Mouse (Mus musculus) lung, embryonic 16.5 days (tissue): Measurements from ENCODE around the gene Capn2. TPM values are rescaled to one million over a fixed set of nuclear protein-coding genes. Genes with fewer than 3 reads are reported as not detected.
A peak's percentile ranks its signal among the peaks of the same experiment; 100 is the strongest.

Experiments used
- ATAC-seq: fragments of 200-750 bp; cut with Nextera tagmentation; 2 replicates; pipeline ENCODE4 v1.8.0; 2017; ENCODE audit warnings: low read depth, mild to moderate bottlenecking, moderate library complexity
- H3K27ac ChIP-seq: fragments of 300-500 bp; sonication (generic); 2 replicates; pipeline ENCODE4 v1.5.1; 2014; ENCODE audit warnings: mild to moderate bottlenecking, control low read depth, low read length
- H3K27me3 ChIP-seq: fragments of 300-500 bp; sonication (generic); 2 replicates; pipeline ENCODE4 v1.6.1; 2014; ENCODE audit warnings: low read depth, low read length, mixed read lengths; ENCODE audit not compliant: control insufficient read depth, insufficient read depth
- H3K36me3 ChIP-seq: fragments of 300-500 bp; sonication (generic); 2 replicates; pipeline ENCODE4 v1.6.1; 2014; ENCODE audit warnings: low read length; ENCODE audit not compliant: control insufficient read depth, insufficient read depth
- H3K4me1 ChIP-seq: fragments of 300-500 bp; sonication (generic); replicated peaks from 2 replicates; pipeline ENCODE4 v1.6.1; 2014; ENCODE audit warnings: low read length, mixed read lengths; ENCODE audit not compliant: control insufficient read depth, insufficient read depth
- H3K4me2 ChIP-seq: fragments of 300-500 bp; sonication (generic); 2 replicates; pipeline ENCODE4 v1.6.1; 2014; ENCODE audit warnings: low read depth, low read length, control low read depth
- H3K4me3 ChIP-seq: fragments of 300-500 bp; sonication (generic); 2 replicates; pipeline ENCODE4 v1.5.1; 2014; ENCODE audit warnings: mild to moderate bottlenecking, low read length, control low read depth
- H3K9ac ChIP-seq: fragments of 300-500 bp; sonication (generic); 2 replicates; pipeline ENCODE4 v1.6.1; 2014; ENCODE audit warnings: low read length, control low read depth
- H3K9me3 ChIP-seq: fragments of 300-500 bp; sonication (generic); 2 replicates; pipeline ENCODE4 v1.6.1; 2016; ENCODE audit warnings: low read length; ENCODE audit not compliant: control insufficient read depth
- WGBS: fragments of 180-500 bp; shearing (Covaris S2); extraction: QIAGEN DNeasy Blood & Tissue Kit; methylation state at CpG from one replicate; pipeline ENCODE4 v1.1.7; 2014; 5-methylcytosine and 5-hydroxymethylcytosine counted together
- polyA plus RNA-seq: library from polyadenylated mRNA; unstranded; fragments of >200 nt; fragmentation: Nextera tagmentation; extraction: Ambion mirVana; gene quantifications from 2 replicates; pipeline ENCODE4 v1.2.1, GENCODE M21; 2015

Capn2 gene
- polyA plus RNA-seq, 1 experiment from 2014 or later, result 136 TPM

DNA sequence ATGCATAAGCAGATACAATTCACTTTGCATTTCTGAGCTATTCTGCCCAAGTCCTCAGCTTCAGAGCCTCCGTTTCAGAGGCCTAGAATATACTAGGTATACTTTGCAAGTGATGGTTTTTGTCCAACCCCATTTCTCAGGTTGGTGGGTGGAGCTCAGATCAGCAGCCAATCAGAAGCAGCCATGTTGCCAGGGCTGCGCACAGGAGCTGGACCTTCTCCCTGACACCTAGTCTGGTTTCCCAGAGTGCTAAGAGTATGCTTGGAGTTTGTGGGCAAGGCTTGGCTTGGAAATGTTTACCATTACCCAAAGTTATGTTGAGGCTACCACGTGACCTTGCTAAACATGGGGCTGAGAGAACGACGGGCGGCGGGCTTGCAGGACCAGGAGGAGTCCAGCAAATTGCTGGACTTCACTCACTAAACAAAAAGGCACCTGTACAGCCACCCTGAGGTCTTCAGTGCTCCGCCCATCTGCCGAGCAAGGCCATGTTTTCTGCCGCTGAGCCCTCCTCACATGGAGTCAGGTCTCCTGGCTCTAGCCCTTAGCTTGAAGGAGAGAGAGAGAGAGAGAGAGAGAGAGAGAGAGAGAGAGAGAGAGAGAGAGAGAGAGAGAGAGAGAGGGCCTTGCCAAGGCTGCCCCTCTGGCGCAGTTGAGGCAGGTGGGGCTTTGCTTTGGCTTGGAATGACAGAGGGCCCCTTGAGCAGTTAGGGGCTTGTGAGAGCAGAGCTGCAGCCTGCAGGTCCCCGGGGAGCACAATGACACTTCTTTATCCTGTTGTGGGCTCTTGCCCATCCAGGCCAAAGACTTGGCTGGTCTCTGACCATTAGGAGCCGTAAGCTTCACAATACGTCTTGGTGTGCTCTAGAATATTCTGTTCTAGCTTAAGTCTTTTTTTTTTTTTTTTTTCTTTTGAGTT is 34.2 kb downstream of the Capn2 start:
- WGBS, result 81% methylated on average over 14 of the region's 14 CpGs
- H3K9me3 ChIP-seq, result no peaks in the 10 kb centered on the region
- peaks cover 62% of the 10 kb centered on the region for H3K36me3 ChIP-seq
- no peaks in the 10 kb centered on the region for H3K4me1 ChIP-seq
- no peak overlapping the region for H3K4me2 ChIP-seq
- H3K9ac ChIP-seq, result no peak overlapping the region
- H3K27me3 ChIP-seq, result no peaks in the 10 kb centered on the region
- no peak overlapping the region for H3K27ac ChIP-seq
- no peak overlapping the region for H3K4me3 ChIP-seq
- ATAC-seq, result no peak

DNA sequence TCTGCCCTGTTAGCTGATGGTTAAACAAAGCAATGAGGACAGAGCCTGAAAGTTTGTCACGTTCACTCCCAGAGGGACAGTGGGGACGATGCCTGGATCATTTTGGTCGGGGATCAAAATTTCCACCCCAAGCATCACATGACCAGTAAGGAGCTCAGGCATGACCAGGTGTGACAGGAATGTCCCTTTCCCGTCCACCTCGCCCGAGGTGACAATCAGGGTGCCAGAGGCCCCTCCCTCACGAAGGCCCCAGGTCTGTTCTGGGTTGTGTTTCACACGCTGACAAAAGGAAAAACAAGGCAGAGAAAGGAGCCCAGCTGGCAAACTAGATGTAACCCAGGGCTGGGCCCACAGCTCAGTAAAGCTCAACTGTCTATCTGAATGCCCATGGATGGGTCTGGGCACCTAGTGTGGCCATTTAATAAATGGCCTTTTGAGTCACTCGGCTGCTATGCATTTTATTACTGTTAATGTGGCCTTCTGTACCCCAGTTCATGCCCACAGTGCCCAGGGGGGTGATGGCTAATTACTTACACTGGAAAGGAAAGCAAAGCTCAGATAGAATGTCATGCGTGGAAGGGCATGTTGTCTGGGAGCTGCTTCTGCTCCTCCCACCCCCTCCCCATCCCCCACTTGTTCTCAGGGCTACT is 35.6 kb downstream of the Capn2 start:
- Histone ChIP-seq H3K9me3 (no peaks in the 10 kb centered on the region), H3K27me3 (no peaks in the 10 kb centered on the region), H3K4me3 (no peak overlapping the region), H3K36me3 (peaks cover 64% of the 10 kb centered on the region), H3K4me1 (no peaks in the 10 kb centered on the region), H3K27ac (no peak overlapping the region), H3K9ac (no peak overlapping the region), H3K4me2 (no peak overlapping the region)
- ATAC-seq, result no peak
- WGBS, result 87% methylated on average over 10 of the region's 10 CpGs

DNA sequence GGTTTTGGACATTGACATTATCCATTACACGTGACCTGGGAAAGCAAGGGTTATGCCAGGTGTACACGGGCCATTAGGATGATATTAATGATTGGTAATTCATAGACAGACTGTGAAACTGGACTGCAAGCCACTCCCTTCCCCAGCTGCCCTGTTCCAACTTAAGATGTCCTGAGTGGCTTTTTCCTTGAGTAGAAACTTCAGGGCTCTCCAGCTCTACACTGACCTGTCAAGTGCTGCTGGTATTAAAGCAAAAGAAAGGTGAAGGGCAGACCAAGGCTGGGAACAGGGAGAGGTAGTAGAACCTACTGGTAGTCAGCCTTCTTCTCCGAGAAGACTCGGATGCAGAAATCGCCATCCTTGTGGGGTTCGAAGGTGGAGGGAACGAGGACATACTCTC is 36.3 kb downstream of the Capn2 start:
- H3K4me1 ChIP-seq, result no peaks in the 10 kb centered on the region
- no peaks in the 10 kb centered on the region for H3K27me3 ChIP-seq
- no peak overlapping the region for H3K27ac ChIP-seq
- H3K4me3 ChIP-seq, result no peak overlapping the region
- no peaks in the 10 kb centered on the region for H3K9me3 ChIP-seq
- no peak for ATAC-seq
- H3K4me2 ChIP-seq, result no peak overlapping the region
- no peak overlapping the region for H3K9ac ChIP-seq
- WGBS, result 88% methylated on average over 7 of the region's 7 CpGs
- H3K36me3 ChIP-seq, result peaks cover 65% of the 10 kb centered on the region

DNA sequence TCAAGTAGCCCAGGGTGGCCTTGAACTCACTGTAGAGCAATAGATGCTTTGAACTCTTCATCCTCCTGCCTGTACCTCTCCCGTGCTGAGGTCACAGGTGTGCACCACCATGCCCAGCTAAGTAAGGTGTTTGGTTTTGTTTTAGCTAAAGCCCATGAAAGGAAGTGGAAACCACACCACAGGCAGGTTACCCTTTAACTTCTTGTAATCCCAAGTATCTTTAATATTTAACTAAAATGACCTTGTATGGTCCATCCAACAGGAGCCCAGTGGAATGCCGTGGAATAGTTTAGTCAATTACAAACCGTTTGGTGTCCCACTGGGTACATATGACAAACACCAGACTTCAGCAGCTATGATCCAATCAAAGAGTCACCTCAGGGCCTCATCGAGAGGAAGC is 38.5 kb downstream of the Capn2 start:
- peaks cover 67% of the 10 kb centered on the region for H3K36me3 ChIP-seq
- no peak overlapping the region for H3K4me3 ChIP-seq
- H3K9ac ChIP-seq, result no peak overlapping the region
- no peaks in the 10 kb centered on the region for H3K9me3 ChIP-seq
- ATAC-seq, result no peak
- H3K27ac ChIP-seq, result no peak overlapping the region
- H3K4me1 ChIP-seq, result no peaks in the 10 kb centered on the region
- no peak overlapping the region for H3K4me2 ChIP-seq
- WGBS, result 49% methylated on average over 4 of the region's 4 CpGs
- H3K27me3 ChIP-seq, result no peaks in the 10 kb centered on the region

DNA sequence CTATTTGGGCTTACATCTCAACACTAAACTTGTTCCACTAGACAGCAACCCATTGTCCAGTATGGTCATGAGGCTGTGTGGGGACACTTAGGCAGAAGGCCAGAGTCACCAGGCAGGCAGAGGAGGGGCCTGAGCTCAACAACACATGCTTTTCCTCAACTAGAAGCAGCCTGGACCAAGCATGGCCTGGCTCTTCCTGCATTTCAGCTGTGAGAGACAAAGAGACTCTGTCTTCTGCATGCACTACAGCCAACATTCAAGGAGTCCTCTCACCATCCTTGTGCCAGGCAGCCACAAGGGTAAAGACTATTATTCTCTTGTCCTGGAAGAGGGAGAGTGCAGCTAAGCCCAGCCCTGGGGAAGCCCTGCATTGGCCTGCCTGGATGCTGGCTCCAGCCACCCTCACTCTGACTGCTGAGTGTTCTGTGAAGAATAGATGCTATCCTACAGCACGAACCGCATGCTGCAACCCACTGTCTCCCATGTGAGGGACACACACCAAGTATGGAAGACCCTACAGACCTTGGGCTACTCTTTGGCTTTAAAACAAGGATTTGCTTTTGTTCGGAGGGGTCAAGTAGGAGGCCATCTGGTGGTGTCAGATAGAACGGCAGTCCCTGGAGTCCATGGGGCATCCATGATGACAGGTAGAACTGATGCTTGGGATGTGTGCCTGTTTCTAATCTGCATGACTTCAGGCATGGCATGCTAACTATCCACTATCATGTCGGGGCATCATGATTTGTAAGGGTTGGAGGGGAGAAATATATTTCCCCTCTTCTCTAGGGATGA is 42.2 kb downstream of the Capn2 start:
- Histone ChIP-seq H3K4me1 (no peaks in the 10 kb centered on the region), H3K36me3 (peaks cover 56% of the 10 kb centered on the region), H3K27ac (no peak overlapping the region), H3K4me2 (no peak overlapping the region), H3K9ac (no peak overlapping the region), H3K4me3 (no peak overlapping the region), H3K9me3 (no peaks in the 10 kb centered on the region), H3K27me3 (no peaks in the 10 kb centered on the region)
- no peak for ATAC-seq
- 82% methylated on average over 5 of the region's 5 CpGs for WGBS

DNA sequence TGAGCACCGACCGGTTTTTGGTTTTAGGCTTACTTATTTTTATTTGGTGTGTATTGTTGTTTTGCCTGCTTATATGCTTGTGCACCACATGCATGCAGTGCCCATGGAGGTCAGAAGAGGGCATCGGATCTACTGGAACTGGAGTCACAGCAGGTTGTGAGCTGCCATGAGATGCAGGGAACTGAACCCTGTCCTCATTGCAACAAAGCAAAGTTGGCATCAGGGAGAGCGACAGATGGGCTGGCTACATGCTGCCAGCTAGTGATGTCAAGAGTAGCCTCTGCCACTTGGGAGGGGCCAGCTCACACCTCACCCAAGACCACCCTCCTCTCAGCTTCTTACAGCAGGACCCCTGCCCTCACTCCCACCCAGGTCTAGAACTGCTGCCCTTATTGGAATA is 51.4 kb downstream of the Capn2 start:
- no peak overlapping the region for H3K4me3 ChIP-seq
- no peaks in the 10 kb centered on the region for H3K9me3 ChIP-seq
- H3K4me2 ChIP-seq, result no peak overlapping the region
- no peak overlapping the region for H3K9ac ChIP-seq
- ATAC-seq, result no peak
- whole genome bisulfite sequencing, result 78% methylated on average over 4 of the region's 4 CpGs
- peaks cover 34% of the 10 kb centered on the region for H3K36me3 ChIP-seq
- peaks cover 8% of the 10 kb centered on the region for H3K4me1 ChIP-seq
- no peaks in the 10 kb centered on the region for H3K27me3 ChIP-seq
- no peak overlapping the region for H3K27ac ChIP-seq

DNA sequence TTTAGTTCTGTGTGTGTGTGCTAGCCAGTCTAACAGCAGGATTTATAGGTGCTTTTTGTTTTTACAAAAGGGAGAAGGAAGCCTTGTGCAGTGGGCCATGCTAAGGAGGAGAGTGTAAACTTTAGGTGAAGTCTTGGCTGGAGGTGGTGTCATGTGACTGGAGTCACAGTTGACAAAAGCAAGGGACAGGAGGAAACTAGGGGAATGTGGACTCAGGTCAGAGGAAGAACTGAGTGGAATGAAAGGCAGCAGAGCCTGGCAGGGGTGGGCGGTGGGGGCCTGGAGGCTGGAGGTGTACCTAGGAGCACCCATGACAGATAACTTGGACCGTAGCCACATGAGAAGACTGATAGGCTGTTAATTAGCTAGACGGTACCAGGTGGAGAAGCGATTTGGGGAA is 52.1 kb downstream of the Capn2 start:
- H3K4me1 ChIP-seq, result peaks cover 14% of the 10 kb centered on the region
- H3K4me3 ChIP-seq, result no peak overlapping the region
- WGBS, result 29% methylated on average over 4 of the region's 4 CpGs
- no peak overlapping the region for H3K27ac ChIP-seq
- H3K9me3 ChIP-seq, result no peaks in the 10 kb centered on the region
- H3K36me3 ChIP-seq, result peaks cover 29% of the 10 kb centered on the region
- no peak overlapping the region for H3K9ac ChIP-seq
- H3K27me3 ChIP-seq, result no peaks in the 10 kb centered on the region
- ATAC-seq, result no peak
- H3K4me2 ChIP-seq, result no peak overlapping the region

DNA sequence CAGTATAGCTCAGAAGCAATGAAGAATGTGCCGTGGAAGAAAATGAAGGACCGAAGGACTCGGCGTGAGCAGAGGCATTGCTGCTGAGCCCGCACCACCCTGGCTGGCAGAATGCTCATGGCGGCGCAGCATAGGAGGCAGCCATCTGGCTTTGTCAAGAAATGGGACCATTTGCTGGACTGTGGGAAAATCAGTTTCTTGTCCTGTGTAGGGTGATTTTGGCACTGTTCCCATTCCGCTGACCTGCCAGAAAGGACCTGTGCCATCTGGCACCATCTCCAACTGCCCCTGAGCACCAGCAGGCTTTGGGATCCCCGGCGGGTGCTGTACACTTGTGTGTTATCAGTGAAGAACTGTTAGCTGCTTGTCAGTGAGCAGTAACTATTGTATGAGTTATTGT is 55.6 kb downstream of the Capn2 start:
- no peak overlapping the region for H3K4me2 ChIP-seq
- no peaks in the 10 kb centered on the region for H3K27me3 ChIP-seq
- H3K4me1 ChIP-seq, result peaks cover 16% of the 10 kb centered on the region
- no peak overlapping the region for H3K9ac ChIP-seq
- H3K27ac ChIP-seq, result peak overlapping the region; percentile 39; the same call in 1 of the 2 replicates
- ATAC-seq, result no peak
- peaks cover 14% of the 10 kb centered on the region for H3K36me3 ChIP-seq
- H3K9me3 ChIP-seq, result no peaks in the 10 kb centered on the region
- H3K4me3 ChIP-seq, result no peak overlapping the region
- 86% methylated on average over 10 of the region's 10 CpGs for WGBS

DNA sequence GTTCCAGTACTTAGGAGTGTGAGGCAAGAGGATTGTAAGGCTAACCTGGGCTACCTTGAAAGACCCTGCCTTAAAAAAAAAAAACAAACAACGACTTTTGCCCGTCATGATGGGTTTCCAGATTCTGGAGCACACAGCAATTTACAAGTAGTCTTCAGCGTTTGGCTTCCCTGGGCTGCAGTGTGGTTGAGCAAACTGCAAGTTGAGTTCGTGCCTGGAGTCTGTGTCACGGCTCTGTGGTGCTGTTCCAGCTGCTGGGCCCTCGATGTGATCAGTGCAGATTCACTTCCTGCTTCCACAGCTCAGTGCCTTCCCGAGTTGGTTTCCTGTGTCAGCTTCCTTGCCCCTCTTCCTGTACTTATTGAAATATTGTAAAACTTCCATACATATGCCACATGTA is 56.1 kb downstream of the Capn2 start:
- Histone ChIP-seq H3K4me1 (peaks cover 16% of the 10 kb centered on the region), H3K4me2 (peak overlapping the region; percentile 30), H3K36me3 (peaks cover 14% of the 10 kb centered on the region), H3K4me3 (no peak overlapping the region), H3K9me3 (no peaks in the 10 kb centered on the region), H3K27me3 (no peaks in the 10 kb centered on the region), H3K27ac (peak overlapping the region; percentile 84), H3K9ac (0 out of 2 replicates have a peak overlapping the region, but pooled peaks have one; percentile 4)
- peak; percentile 63 for ATAC-seq
- WGBS, result 20% methylated on average over 7 of the region's 7 CpGs
